ENCODE assay signal across 8 mouse cellular contexts in genomic region chr3:108770725-108771368, GRCm38 (mm10). TPM values are rescaled to one million over a fixed set of nuclear protein-coding genes. Genes with fewer than 3 reads are reported as not detected.
DNase-seq lines count a peak whose midpoint lies in the region; ATAC-seq and TF ChIP-seq lines count a peak whose summit lies in the region.

No protein-coding gene starts in this region.

- no peak for TF ChIP-seq EP300 in MEL (IDR thresholded peaks at IDR 0.05; ENCODE audit: low read depth in 1 of 2, low read length in 2 of 2)
- no peak for TF ChIP-seq EP300 in liver, postnatal 0 days (IDR thresholded peaks at IDR 0.05; ENCODE audit: low read depth)

- H3K79me2 ChIP-seq in MEL (ENCODE audit: control insufficient read depth, insufficient read depth, low read length, poor library complexity): no peaks in the 10 kb centered on the region

- H3K4me3 ChIP-seq in MEL (ENCODE audit: control insufficient read depth in 1 of 2, insufficient read depth in 1 of 2, low read depth in 2 of 2, low read length in 2 of 2): no peak overlapping the region
- H3K4me3 ChIP-seq in forebrain, postnatal 0 days (ENCODE audit: low read depth, low read length): no peak overlapping the region
- H3K4me3 ChIP-seq in liver, postnatal 0 days (ENCODE audit: low read depth, low read length): no peak overlapping the region
- H3K4me3 ChIP-seq in neural tube, embryonic 14.5 days (ENCODE audit: low read depth, low read length): no peak overlapping the region
- no peak overlapping the region for H3K4me3 ChIP-seq in thymus, adult 2 months (ENCODE audit: control insufficient read depth, insufficient read depth, low read length)

- H3K9ac ChIP-seq in MEL (ENCODE audit: control insufficient read depth, low read depth, low read length, poor library complexity, severe bottlenecking): no peak overlapping the region
- H3K9ac ChIP-seq in forebrain, postnatal 0 days: no peak overlapping the region
- H3K9ac ChIP-seq in liver, postnatal 0 days (replicated peaks): no peak overlapping the region
- H3K9ac ChIP-seq in neural tube, embryonic 14.5 days (replicated peaks; ENCODE audit: low read depth, low read length): no peak overlapping the region

- H3K4me1 ChIP-seq in MEL (ENCODE audit: control insufficient read depth in 1 of 2, insufficient read depth in 2 of 2, low read length in 2 of 2): 0 out of 4 replicates have a peak, but pooled peaks cover 0 to 4% of the 10 kb centered on the region in 2 experiments
- no peaks in the 10 kb centered on the region for H3K4me1 ChIP-seq in forebrain, postnatal 0 days (ENCODE audit: insufficient read depth)
- peaks cover 3% of the 10 kb centered on the region; the same call in 1 of the 2 replicates for H3K4me1 ChIP-seq in liver, postnatal 0 days (ENCODE audit: insufficient read depth)
- no peaks in the 10 kb centered on the region for H3K4me1 ChIP-seq in neural tube, embryonic 14.5 days (ENCODE audit: control insufficient read depth, insufficient read depth, low read length)
- H3K4me1 ChIP-seq in thymus, adult 2 months (replicated peaks; ENCODE audit: control insufficient read depth, insufficient read depth, low read length): no peaks in the 10 kb centered on the region

- no peak for TF ChIP-seq POLR2A in MEL (IDR thresholded peaks at IDR 0.05; ENCODE audit: control insufficient read depth in 1 of 2, insufficient read depth in 1 of 2, low read depth in 1 of 2, low read length in 2 of 2, poor library complexity in 1 of 2)
- TF ChIP-seq POLR2A in thymus, adult 2 months (IDR thresholded peaks at IDR 0.05; ENCODE audit: control insufficient read depth, extremely low read depth, insufficient read depth, low read length, poor library complexity): no peak

- H3K9me3 ChIP-seq in MEL (replicated peaks; ENCODE audit: insufficient read depth, low read length): no peaks in the 10 kb centered on the region
- no peaks in the 10 kb centered on the region for H3K9me3 ChIP-seq in forebrain, postnatal 0 days (ENCODE audit: low read length)
- H3K9me3 ChIP-seq in liver, postnatal 0 days (ENCODE audit: low read length): no peaks in the 10 kb centered on the region
- no peaks in the 10 kb centered on the region for H3K9me3 ChIP-seq in neural tube, embryonic 14.5 days (ENCODE audit: control insufficient read depth, low read length)

- H3K4me2 ChIP-seq in forebrain, postnatal 0 days (ENCODE audit: low read depth): no peak overlapping the region
- H3K4me2 ChIP-seq in liver, postnatal 0 days (ENCODE audit: low read depth, low read length): no peak overlapping the region
- no peak overlapping the region for H3K4me2 ChIP-seq in neural tube, embryonic 14.5 days (ENCODE audit: low read depth, low read length)

- no peaks in the 10 kb centered on the region for H3K27me3 ChIP-seq in MEL (ENCODE audit: control insufficient read depth in 1 of 2, insufficient read depth in 2 of 2, low read length in 2 of 2)
- H3K27me3 ChIP-seq in forebrain, postnatal 0 days (ENCODE audit: insufficient read depth, low read length): no peaks in the 10 kb centered on the region
- H3K27me3 ChIP-seq in liver, postnatal 0 days (ENCODE audit: insufficient read depth, low read length): no peaks in the 10 kb centered on the region
- H3K27me3 ChIP-seq in neural tube, embryonic 14.5 days (ENCODE audit: control insufficient read depth, insufficient read depth, low read length): no peaks in the 10 kb centered on the region
- no peaks in the 10 kb centered on the region for H3K27me3 ChIP-seq in thymus, adult 2 months (ENCODE audit: control insufficient read depth, insufficient read depth, low read length)

- no peak overlapping the region for H3K27ac ChIP-seq in MEL (ENCODE audit: control insufficient read depth, low read depth, low read length)
- no peak overlapping the region for H3K27ac ChIP-seq in forebrain, postnatal 0 days (ENCODE audit: low read depth, low read length)
- H3K27ac ChIP-seq in liver, postnatal 0 days (ENCODE audit: low read depth): no peak overlapping the region
- no peak overlapping the region for H3K27ac ChIP-seq in neural tube, embryonic 14.5 days (ENCODE audit: low read depth, low read length)
- no peak overlapping the region for H3K27ac ChIP-seq in thymus, adult 2 months (ENCODE audit: control insufficient read depth, insufficient read depth, low read length)

- no peaks in the 10 kb centered on the region for H3K36me3 ChIP-seq in MEL (ENCODE audit: control insufficient read depth in 1 of 2, insufficient read depth in 2 of 2, low read length in 2 of 2)
- no peaks in the 10 kb centered on the region for H3K36me3 ChIP-seq in forebrain, postnatal 0 days (ENCODE audit: insufficient read depth)
- H3K36me3 ChIP-seq in liver, postnatal 0 days (replicated peaks; ENCODE audit: insufficient read depth, low read length): no peaks in the 10 kb centered on the region
- no peaks in the 10 kb centered on the region for H3K36me3 ChIP-seq in neural tube, embryonic 14.5 days (ENCODE audit: control insufficient read depth, insufficient read depth, low read length)
- no peaks in the 10 kb centered on the region for H3K36me3 ChIP-seq in thymus, adult 2 months (ENCODE audit: control insufficient read depth, insufficient read depth, low read length)

- peak; percentile 81 for DNase-seq in MEL (ENCODE audit: low read depth, low spot score)
- DNase-seq in cerebellum, adult 8-10 months: peak; percentile 33
- DNase-seq in forebrain, postnatal 0 days: peak; percentile 83
- DNase-seq in heart, postnatal 4 days: peak; percentile 74
- DNase-seq in layer of hippocampus, adult 11-12 months (ENCODE audit: low spot score): peak; percentile 88
- DNase-seq in liver, postnatal 0 days: peak; percentile 63
- DNase-seq in thymus, adult 2 months: peak; percentile 59

- 22% methylated on average over 6 of the region's 6 CpGs for WGBS in forebrain, postnatal 0 days
- 50% methylated on average over 6 of the region's 6 CpGs for WGBS in liver, postnatal 0 days (ENCODE audit: insufficient replicate concordance)
- WGBS in neural tube, embryonic 14.5 days: 45% methylated on average over 6 of the region's 6 CpGs
- 60% methylated on average over 6 of the region's 6 CpGs for WGBS in thymus, adult 2 months

- peak; percentile 60 to 95 (median 66) for TF ChIP-seq CTCF in MEL (IDR thresholded peaks at IDR 0.05 in 2 of 3, conservative IDR thresholded peaks at IDR 0.05 in 1 of 3; ENCODE audit: control insufficient read depth in 1 of 3, insufficient read depth in 1 of 3, low read depth in 2 of 3, low read length in 3 of 3, poor library complexity in 1 of 3, severe bottlenecking in 1 of 3)
- TF ChIP-seq CTCF in forebrain, postnatal 0 days (IDR thresholded peaks at IDR 0.05; ENCODE audit: low read depth): peak; percentile 73
- TF ChIP-seq CTCF in liver, postnatal 0 days (IDR thresholded peaks at IDR 0.05; ENCODE audit: low read depth): peak; percentile 79
- no peak for TF ChIP-seq CTCF in thymus, adult 2 months (IDR thresholded peaks at IDR 0.05; ENCODE audit: borderline replicate concordance, control insufficient read depth, extremely low read depth, insufficient read depth, low read length, poor library complexity)

- TF ChIP-seq RAD21 in MEL (IDR thresholded peaks at IDR 0.05; ENCODE audit: low read depth, low read length): peak; percentile 92

- ATAC-seq in forebrain, postnatal 0 days: peak; percentile 87
- peak; percentile 62 for ATAC-seq in liver, postnatal 0 days
- peak; percentile 79 for ATAC-seq in neural tube, embryonic 14.5 days (ENCODE audit: low read depth)

TF ChIP-seq in MEL, 35 proteins besides CTCF, POLR2A, EP300 and RAD21 (continues in another document):
- TF ChIP-seq TAL1 (IDR thresholded peaks at IDR 0.05; ENCODE audit: low read length) (no peak), SMC3 (IDR thresholded peaks at IDR 0.05; ENCODE audit: low read depth, low read length) (peak; percentile 100), ZC3H11A (IDR thresholded peaks at IDR 0.05; ENCODE audit: low read depth, low read length) (peak; percentile 95), RCOR1 (IDR thresholded peaks at IDR 0.05; ENCODE audit: low read depth, low read length) (no peak), MYC (IDR thresholded peaks at IDR 0.05; ENCODE audit: low read depth, low read length) (no peak), UBTF (IDR thresholded peaks at IDR 0.05; ENCODE audit: borderline replicate concordance, insufficient read depth, low read depth, low read length) (no peak), SIN3A (IDR thresholded peaks at IDR 0.05; ENCODE audit: low read length) (no peak), MAFK (IDR thresholded peaks at IDR 0.05; ENCODE audit: borderline replicate concordance, low read depth, low read length) (no peak), TBP (IDR thresholded peaks at IDR 0.05; ENCODE audit: low read depth, low read length) (no peak), NELFE (IDR thresholded peaks at IDR 0.05; ENCODE audit: low read depth, low read length) (no peak), KAT2A (conservative IDR thresholded peaks at IDR 0.05; ENCODE audit: low read depth, low read length) (no peak), MAX (IDR thresholded peaks at IDR 0.05; ENCODE audit: low read length) (no peak), TCF12 (IDR thresholded peaks at IDR 0.05; ENCODE audit: low read depth, low read length) (no peak), CHD2 (IDR thresholded peaks at IDR 0.05; ENCODE audit: low read length) (no peak)

RNA-seq across cellular contexts. Expression of gene Aknad1, which starts 31.4 kb away (rescaled TPM):
- not detected in 2 replicates for total RNA-seq in MEL (2012; rRNA removed)
- under 1 TPM in 1 of 2 experiments, not detected in 1; 0.06 TPM for polyA plus RNA-seq in MEL (2012; ENCODE audit: insufficient read depth in 1 of 2, insufficient read length in 2 of 2, low read depth in 1 of 2, low replicate concordance in 2 of 2, missing spikeins in 1 of 2)
- under 0.01 TPM in 1 of 2 replicates, not detected in the other for total RNA-seq in forebrain, postnatal 0 days (2014; rRNA removed)
- polyA plus RNA-seq in forebrain, postnatal 0 days (2015; fragmentation: Nextera tagmentation; extraction: Ambion mirVana): not detected in 2 replicates
- total RNA-seq in heart, postnatal 4 days (2021): under 1 TPM; 0.12 to 0.23 TPM
- polyA plus RNA-seq in liver, postnatal 0 days (2015; fragmentation: Nextera tagmentation; extraction: Ambion mirVana): 0.06 and 0.13 TPM in 2 replicates
- 0.12 TPM in 1 of 2 replicates, not detected in the other for polyA plus RNA-seq in neural tube, embryonic 14.5 days (2014; fragmentation: Nextera tagmentation; extraction: Ambion mirVana)
- polyA plus RNA-seq in thymus, adult 2 months (2012; rRNA removed): 0.05 TPM in 1 of 2 replicates, not detected in the other

RNA-seq across cellular contexts. Expression of gene Gpsm2, which starts 48.7 kb away (rescaled TPM):
- 17.6 and 21.7 TPM in 2 replicates for total RNA-seq in MEL (2012; rRNA removed)
- polyA plus RNA-seq in MEL (2012; ENCODE audit: insufficient read depth in 1 of 2, insufficient read length in 2 of 2, low read depth in 1 of 2, low replicate concordance in 2 of 2, missing spikeins in 1 of 2): 10 to 100 TPM in 1 of 2 experiments, not detected in 1; 27.5 TPM
- total RNA-seq in forebrain, postnatal 0 days (2014; rRNA removed): 12.6 and 16.6 TPM in 2 replicates
- polyA plus RNA-seq in forebrain, postnatal 0 days (2015; fragmentation: Nextera tagmentation; extraction: Ambion mirVana): 11.3 and 14.2 TPM in 2 replicates
- 10 to 100 TPM; 24.0 to 24.7 TPM for total RNA-seq in heart, postnatal 4 days (2021)
- polyA plus RNA-seq in liver, postnatal 0 days (2015; fragmentation: Nextera tagmentation; extraction: Ambion mirVana): 18.3 and 21.6 TPM in 2 replicates
- 15.6 and 22.9 TPM in 2 replicates for polyA plus RNA-seq in neural tube, embryonic 14.5 days (2014; fragmentation: Nextera tagmentation; extraction: Ambion mirVana)
- 6.2 and 7.8 TPM in 2 replicates for polyA plus RNA-seq in thymus, adult 2 months (2012; rRNA removed)

Comparison
In these comparisons a context has a peak if more than half of its experiments do, and no peak if none do; other contexts are left out.
1. DNase-seq: peak in every context shown above with its lines; median percentile 88 in layer of hippocampus, adult 11-12 months; 83 in forebrain, postnatal 0 days; 81 in MEL; 74 in heart, postnatal 4 days; 63 in liver, postnatal 0 days; 59 in thymus, adult 2 months; 33 in cerebellum, adult 8-10 months.